Mouse (Mus musculus) B cell, adult 2 months (primary cell): ENCODE results near the gene Krtap28-10.
"Not testable (repeated sequence)": the region's sequence is repeated elsewhere in the genome, so short reads cannot be mapped to it uniquely, and the experiment has no call there.

Experiments used
- DNase-seq, 2 experiments: peaks; one replicate each; pipeline ENCODE4 v3.0.0; 2022

The Krtap28-10 gene

DNA sequence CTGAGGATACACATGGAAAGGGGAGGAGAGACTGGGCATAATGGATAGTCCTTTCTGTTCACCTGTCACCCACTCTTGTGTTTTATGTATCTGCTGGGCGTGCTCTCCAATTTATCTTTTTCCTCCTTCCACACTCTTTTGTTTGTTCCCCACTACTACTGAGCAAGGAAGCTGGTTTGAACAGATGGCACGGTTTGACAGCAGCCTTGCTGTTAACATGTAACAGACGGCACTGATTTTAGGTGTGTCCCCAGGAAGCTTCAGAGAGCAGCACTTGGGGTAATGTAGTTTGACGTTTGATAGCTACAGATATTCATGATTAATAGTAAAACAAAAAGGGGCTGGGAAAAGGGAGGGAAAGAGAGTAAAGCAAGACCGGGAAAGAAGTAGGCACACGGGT, 34.8 kb downstream of the Krtap28-10 start:
- DNase-seq, result no peak

DNA sequence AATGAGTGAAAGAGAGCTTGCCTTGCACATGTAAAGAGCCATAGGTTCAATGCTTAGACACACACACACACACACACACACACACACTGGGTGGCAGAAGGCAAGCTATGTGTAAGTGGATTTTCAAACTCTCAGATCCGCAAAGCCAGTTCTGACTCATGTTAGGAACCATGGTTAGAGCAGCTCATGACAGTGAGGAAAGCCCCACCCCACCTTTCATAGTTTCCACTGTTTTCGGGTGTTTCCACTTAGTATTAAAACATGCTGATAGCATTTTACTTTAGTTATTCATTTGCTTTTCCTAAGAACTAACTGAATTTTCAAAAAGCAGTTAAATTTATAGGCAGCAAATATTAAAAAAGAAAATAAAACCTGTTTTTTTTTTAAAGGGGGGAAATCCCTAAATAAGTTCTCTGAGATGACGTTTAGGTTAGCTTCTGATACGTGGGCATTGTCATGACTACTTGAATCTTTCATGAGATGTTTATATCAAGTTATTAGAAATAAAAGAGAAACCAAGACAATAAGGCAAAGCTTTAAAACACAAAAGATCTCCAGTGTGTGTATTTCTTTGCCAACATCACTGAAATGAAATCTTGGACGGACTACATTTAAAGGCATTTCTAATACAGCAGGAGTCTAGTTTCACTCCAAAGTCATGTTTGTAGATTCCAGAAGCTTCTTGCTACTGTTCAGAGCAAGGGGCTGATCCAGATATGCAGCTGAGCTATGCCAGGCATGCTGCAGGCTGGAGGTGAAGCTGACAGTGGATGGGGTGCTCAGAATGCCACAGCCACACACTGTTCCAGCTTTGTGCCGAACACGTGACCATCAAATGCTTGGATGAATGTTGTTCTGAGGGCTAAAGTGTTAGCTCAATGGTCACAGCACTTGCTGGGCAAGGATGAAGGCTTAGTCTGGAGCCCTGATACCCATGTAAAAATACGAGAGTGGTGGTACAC, 35.8 kb downstream of the Krtap28-10 start:
- DNase-seq, result no peak

DNA sequence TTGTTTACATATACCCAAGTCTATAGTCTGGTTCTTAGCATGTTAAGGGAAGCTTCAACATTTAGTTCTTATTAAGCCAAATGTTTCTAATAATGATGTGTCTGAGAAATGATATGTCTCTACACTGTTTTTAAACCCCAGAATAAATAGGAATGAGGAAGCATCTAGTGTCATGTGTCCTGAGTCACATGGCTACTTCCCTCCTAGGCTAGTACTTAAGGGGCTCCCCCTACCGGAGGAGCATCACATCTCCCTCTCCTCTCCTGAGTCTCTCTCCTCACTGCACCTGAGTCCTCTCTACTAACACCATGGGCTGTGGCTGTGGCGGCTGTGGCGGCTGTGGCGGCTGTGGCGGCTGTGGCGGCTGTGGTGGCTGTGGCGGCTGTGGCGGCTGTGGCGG, 42.0 kb downstream of the Krtap28-10 start, which contains the start of gene Gm47959:
TSS of gene Gm47959 (plus strand) at position 243 of the 400 bp plus-strand sequence.
- DNase-seq, result not testable (repeated sequence)

- DNase-seq, result no peak
These were observed 48.3 kb downstream of the Krtap28-10 start for GRCm38 (mm10) chr1:82993947-82994346.

DNA sequence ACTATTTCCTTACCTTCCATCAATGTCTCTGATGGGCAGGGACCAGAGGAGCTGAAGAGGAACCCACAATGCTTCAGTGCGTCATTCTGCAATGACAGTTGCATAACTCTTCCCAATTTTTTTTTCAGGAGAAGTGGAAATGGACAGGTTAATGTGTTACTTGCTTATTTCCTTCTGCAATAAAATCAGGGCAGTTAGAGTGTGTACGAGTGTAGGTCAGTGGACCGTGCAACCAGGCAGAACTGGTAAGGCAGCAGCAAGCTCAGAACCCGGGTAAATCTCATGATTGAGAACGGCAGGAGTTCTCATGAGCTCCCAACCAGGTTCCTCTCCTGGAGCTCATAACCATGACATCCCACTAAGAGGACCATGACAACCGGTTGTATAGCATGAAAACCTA, 50.2 kb downstream of the Krtap28-10 start:
- DNase-seq, result no peak

GRCm38 (mm10) chr1:82991596-82991995, 50.7 kb downstream of the Krtap28-10 start:
- DNase-seq, result no peak
